Mouse (Mus musculus): ENCODE data around the gene Umodl1.

Umodl1 gene

GRCm38 (mm10) chr17:30954340-30954739 lies at the start of gene Umodl1:
Gene Umodl1, plus strand, starts transcription at chr17:30954640.
- no peak for DNase-seq

GRCm38 (mm10) chr17:30907577-30907976 lies 46.9 kb upstream of the Umodl1 start:
- DNase-seq: no peak

GRCm38 (mm10) chr17:30910866-30911731 lies 43.3 kb upstream of the Umodl1 start:
- peak in 1 of 2 experiments; percentile 15 for DNase-seq

GRCm38 (mm10) chr17:30911732-30912088 lies 42.7 kb upstream of the Umodl1 start:
- no peak for DNase-seq

DNA sequence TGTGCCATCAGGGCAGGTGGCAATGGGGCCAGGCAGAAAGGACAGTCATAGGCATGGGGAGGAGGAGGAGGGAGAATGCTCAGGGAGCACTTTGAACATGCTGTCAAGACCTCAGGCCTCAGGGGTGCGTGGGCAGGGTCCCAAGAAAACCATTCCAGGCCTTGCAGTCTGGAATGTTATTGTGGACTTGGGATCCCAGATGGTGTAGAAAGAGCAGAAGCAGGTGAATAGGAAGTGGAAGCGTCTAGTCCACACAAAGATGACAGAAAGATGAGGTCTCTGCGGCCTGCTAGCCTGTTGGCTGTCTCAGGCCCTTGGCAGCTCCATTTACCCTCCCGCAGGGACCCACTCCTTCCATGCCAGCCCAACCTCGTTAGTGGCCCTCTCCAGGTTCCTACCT lies 41.9 kb upstream of the Umodl1 start:
- no peak for DNase-seq

- no peak for DNase-seq
Measured at GRCm38 (mm10) chr17:30914264-30914663, 40.2 kb upstream of the Umodl1 start.

- no peak for DNase-seq
Measured at GRCm38 (mm10) chr17:30923566-30923965, 30.9 kb upstream of the Umodl1 start.

- DNase-seq: no peak
Measured at GRCm38 (mm10) chr17:30930827-30931226, 23.6 kb upstream of the Umodl1 start.

GRCm38 (mm10) chr17:30932836-30933235 lies 21.6 kb upstream of the Umodl1 start:
- DNase-seq: peak in 1 of 2 experiments; percentile 31

- DNase-seq: peak in 1 of 2 experiments; percentile 12
Measured at GRCm38 (mm10) chr17:30935301-30935700, 19.1 kb upstream of the Umodl1 start.

- peak; percentile 21 to 22 for DNase-seq
Measured at GRCm38 (mm10) chr17:30938554-30938953, 15.9 kb upstream of the Umodl1 start.

GRCm38 (mm10) chr17:30948382-30948781 lies 6.1 kb upstream of the Umodl1 start:
- no peak for DNase-seq

DNA sequence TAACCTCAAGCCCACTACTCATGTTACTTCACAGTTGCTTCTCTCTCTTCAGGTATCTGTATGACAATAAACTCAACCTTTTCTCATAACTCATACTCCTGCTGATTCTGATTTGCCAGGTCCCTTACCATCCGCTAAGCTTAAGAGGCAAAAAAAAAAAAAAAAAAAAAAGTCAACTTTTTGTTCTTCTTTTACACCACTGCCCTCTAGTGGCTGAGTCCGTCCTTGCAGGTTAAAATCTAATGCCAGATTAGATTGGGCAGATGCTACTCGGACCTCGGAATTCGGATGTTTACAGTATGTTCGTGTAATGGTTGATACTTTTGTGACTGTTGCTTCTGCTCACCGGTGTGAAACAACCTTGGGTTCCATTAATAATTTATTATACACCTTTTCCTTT lies 3.7 kb upstream of the Umodl1 start:
- DNase-seq: peak in 1 of 2 experiments; percentile 88

GRCm38 (mm10) chr17:30951600-30951999 lies 2.8 kb upstream of the Umodl1 start:
- DNase-seq: no peak

- peak in 1 of 2 experiments; percentile 14 for DNase-seq
Measured at GRCm38 (mm10) chr17:30961936-30962592, 7.6 kb downstream of the Umodl1 start.

DNA sequence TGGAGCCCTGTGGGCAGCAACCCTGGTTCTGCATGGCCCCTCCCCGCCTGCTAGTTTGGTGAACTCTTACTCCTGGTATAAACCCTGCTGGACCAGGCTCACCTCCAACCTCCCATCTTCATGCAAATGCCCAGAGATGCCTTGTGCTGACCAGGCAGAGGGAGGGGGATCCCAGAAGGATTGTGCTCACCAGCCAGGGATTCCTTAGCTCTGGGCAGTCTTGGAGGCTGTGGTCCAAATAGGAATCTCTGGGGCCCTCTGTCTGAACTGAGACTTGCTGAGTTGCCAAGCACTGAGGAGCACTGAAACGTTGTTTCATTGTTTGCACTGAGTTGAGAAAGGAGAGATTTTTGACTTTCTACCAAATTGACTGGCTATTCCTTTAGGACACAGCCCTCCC lies 8.4 kb downstream of the Umodl1 start:
- DNase-seq: no peak

GRCm38 (mm10) chr17:30969983-30970382 lies 15.5 kb downstream of the Umodl1 start:
- no peak for DNase-seq

GRCm38 (mm10) chr17:30971877-30972276 lies 17.4 kb downstream of the Umodl1 start:
- no peak for DNase-seq

DNA sequence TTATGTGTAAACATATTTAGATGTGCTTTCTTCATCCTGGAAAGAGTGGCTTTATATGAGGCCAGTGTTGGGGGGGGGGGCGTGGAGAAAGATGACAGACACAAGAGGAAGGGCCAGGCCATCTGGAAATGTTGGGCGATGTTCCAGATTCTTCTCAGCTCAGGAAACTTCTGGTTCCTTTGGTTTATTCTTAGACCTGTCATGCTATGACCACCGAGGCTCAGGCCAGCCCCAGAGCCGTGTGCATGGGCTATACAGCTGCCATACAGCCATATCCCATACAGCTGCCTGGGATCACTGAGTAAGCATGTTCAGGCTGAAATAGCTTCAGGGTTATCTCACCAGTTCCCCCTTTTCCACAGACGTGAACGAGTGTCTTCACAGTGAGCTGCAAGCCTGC lies 18.9 kb downstream of the Umodl1 start:
- DNase-seq: peak; percentile 35 to 55

DNA sequence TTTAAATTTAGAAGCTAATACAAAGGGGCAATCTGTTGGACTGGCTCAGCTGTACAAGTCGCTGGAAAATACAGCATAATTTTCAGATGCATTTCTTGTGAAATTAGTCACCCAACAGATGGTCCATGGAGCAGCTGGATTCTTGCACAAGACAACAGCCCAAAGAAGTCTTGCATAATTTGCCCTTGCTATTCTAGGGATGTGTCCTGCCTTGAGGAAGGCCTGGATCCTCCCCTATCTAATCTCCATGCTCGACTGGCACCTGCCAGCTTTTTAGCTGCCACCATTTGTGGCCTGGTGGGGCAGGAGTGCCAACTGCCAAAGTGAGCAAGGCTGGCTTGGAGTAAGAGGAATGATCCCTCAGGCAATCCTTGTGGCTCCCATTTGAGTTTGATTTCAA lies 22.9 kb downstream of the Umodl1 start:
- DNase-seq: no peak

- no peak for DNase-seq
Measured at GRCm38 (mm10) chr17:30978556-30978955, 24.1 kb downstream of the Umodl1 start.

- DNase-seq: no peak
Measured at GRCm38 (mm10) chr17:30983521-30983920, 29.1 kb downstream of the Umodl1 start.

- DNase-seq: peak in 1 of 2 experiments; percentile 46
Measured at GRCm38 (mm10) chr17:30990254-30990653, 35.8 kb downstream of the Umodl1 start.

GRCm38 (mm10) chr17:30996296-30996695 lies 41.9 kb downstream of the Umodl1 start:
- no peak for DNase-seq

All from kidney, postnatal 25 days (tissue).